Mouse (Mus musculus): ENCODE data around the gene Ifitm2. TPM values are rescaled to one million over a fixed set of nuclear protein-coding genes. Genes with fewer than 3 reads are reported as not detected.

The Ifitm2 gene
- 179 and 335 TPM in 2 replicates for polyA plus RNA-seq (2012; rRNA removed)

DNA sequence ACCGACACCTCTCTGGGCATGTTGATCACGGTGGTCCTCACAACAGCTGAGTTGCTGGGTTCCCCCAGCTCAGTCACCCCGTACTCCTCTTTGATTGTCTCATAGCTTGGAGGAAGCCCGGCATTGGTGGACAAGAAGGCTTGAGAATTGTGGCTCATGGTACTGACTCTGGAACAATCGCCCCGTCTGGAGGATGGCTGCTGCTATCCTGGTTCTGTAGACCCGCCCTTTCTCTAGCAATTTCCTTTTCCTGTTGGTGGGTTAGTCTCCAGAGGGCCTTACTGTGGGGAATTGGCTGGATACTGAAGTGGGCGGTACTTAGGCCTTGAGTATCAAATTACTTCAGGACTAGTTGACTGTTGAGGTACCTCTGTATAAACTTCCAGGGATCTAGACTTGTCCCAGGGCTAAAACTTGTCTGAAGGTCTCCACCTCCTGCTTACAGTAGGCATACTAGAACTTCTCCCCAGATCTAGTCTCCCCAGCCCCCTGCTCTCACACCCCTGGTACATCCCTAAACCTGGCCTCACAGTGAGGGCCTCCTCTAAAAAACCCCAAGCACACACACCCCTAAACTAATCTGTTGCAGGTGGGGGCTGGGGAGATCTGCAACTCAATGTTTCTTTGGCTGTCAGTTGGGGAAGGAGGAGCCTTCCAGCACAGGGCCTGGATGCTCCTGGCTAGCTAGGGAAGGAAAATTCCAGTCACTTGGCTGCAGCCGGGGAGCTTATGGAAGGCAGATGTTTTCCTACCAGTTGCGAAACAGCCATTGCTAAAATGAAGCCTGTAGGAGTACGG lies at the start of gene Ifitm2, which contains the start of gene Gm45717:
Ifitm2 (minus strand) TSS at position 230 of the 798 bp plus-strand sequence.
Gm45717 (minus strand) TSS at position 180 of the 798 bp plus-strand sequence.

DNA sequence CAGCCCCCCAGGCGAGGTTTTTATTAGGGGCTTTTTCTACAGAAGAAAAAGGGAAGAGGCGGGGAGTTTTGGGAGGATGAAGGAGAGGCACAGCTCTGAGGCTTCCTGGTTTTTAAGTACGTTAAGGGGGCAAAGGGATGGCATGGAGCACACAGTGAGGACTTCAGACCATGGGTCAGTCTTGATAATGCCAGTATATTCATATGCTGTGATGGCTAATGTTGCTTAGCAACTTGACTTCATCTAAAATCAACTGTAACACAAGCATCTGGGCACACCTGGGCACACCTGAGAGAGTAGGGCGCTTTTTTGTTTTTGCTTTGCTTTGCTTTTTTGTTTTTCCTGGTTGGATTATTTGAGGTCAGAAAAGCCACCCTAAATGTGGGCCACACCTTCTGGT lies 11.1 kb upstream of the Ifitm2 start, which contains the start of gene Ifitm1:
Ifitm1 (plus strand) TSS at position 301 of the 400 bp plus-strand sequence.

DNA sequence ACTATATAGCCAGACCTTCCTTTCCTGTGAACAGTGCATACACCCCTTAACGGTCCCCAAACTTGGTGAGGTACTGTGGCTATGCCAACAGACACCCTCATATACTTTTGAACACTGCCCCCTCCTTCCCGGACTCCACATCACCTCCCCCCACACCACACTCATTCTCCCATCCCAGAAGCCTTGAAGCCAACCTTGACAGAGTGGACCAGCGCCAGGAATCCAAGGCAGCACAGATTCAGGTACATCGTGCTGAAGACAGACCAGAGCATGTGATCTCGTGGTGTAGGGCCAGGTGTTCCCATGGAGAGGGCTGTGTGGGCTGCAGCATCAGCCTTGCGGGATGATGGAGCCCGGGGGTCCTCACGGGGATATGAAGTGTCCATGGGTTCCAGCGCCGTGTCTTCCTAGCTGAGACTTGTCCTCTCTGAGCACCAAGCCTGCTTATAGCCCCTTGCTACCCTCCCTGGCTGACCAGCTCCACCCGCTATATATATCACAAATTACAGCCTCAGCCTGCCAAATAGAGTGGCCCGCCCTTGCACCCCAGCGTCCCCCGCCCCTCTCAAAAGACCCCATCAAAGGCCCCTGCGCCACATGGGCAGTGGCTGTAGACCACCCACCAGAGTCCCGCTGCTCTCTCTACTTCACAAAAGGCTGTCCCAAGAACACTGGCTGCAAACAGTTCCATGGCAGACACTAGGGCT lies 5.8 kb downstream of the Ifitm2 start, which contains the start of gene Ifitm5:
Ifitm5 (minus strand) TSS at position 468 of the 707 bp plus-strand sequence.

DNA sequence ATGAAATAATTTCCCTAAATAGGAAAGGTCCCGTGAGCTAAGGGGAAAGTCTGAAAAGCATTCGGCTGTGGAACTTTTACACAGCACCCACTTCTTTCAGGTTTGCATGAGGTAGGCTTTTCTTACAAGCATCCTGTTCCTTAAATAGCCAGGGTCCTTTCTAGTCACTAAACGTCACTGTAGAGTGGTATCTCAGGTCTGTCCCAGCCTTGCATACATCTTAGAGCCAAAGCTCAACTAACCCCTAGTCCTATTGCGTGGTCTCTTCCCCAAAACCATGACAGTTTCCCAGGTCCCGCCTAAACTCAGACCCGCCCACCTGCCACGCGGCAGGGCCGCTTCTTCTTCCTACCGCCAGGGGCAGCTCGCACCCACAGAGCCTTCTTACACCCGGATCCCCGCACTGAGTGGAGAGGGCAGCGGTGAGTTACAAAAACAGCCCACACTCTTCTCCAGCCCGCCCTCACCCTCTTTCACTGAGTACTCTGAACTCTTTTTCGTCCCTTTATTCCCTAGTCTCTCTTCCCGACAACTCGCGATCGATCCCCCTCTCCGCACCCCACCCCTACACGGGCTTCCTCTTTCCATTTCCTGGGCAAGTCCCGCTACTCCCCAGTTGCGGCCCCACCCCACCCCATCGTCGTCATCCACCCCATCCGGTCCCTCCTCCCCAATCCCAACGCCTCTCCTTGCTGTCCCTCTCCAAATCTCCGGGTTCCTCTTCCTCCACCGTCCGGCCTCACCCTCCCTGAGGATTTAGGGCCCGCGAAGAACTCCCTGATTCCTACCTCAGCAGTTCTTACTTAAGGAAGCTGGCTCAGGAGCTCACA lies 14.3 kb downstream of the Ifitm2 start, which contains the start of gene Pgghg:
Pgghg (plus strand) TSS at position 170 of the 830 bp plus-strand sequence.

DNA sequence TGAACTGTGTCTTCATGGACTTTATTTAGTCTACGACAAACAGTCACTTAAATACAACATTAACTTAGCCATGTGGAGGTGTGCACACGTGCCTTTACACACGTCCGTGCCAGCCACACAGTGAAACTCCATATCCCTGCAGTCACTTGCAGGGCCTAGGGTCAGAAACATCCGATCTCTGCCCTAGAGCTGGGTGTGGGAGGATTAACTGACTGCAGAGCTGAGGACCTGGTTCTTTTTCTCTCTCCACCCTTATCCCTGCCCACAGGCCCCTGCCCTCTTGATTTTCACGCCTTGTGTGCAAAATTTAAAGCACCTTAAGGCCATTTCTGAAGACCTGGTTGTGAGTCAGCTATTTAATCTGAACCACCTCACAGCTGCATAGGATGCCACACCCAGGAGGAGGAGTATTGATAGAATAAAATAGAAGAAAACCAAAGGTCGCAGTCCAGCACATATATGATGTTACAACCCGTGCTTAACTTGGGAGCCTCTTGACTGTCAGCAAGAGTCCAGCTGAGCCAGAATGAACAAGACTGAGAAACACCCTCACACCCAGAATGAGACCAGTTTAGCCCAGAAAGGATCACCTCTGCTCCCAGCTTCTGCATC lies 35.3 kb downstream of the Ifitm2 start, which contains the start of gene Nlrp6:
Nlrp6 (plus strand) TSS at position 485 of the 612 bp plus-strand sequence.

Other genes with a start within 250 kb of the Ifitm2 start
- not detected in 2 replicates for gene Cyp2e1, start 192.2 kb downstream of the Ifitm2 start, polyA plus RNA-seq (2012; rRNA removed)
- gene Syce1, start 168.1 kb downstream of the Ifitm2 start, polyA plus RNA-seq (2012; rRNA removed) = 0.21 and 0.36 TPM in 2 replicates
- gene Zfp941, start 133.8 kb downstream of the Ifitm2 start, polyA plus RNA-seq (2012; rRNA removed) = 9.1 and 11.1 TPM in 2 replicates
- 0.07 and 0.84 TPM in 2 replicates for gene Urah, start 121.0 kb downstream of the Ifitm2 start, polyA plus RNA-seq (2012; rRNA removed)
- not detected in 2 replicates for gene Scgb1c1, start 110.4 kb downstream of the Ifitm2 start, polyA plus RNA-seq (2012; rRNA removed)
- gene Odf3, start 108.2 kb downstream of the Ifitm2 start, polyA plus RNA-seq (2012; rRNA removed) = 0.05 TPM in 2 replicates
- gene Gm45785, start 99.7 kb downstream of the Ifitm2 start, polyA plus RNA-seq (2012; rRNA removed) = 0.13 and 0.15 TPM in 2 replicates
- 88.7 and 90.0 TPM in 2 replicates for gene Ric8a, start 99.0 kb downstream of the Ifitm2 start, polyA plus RNA-seq (2012; rRNA removed)
- gene Bet1l, start 98.4 kb downstream of the Ifitm2 start, polyA plus RNA-seq (2012; rRNA removed) = 29.4 and 35.4 TPM in 2 replicates
- gene Psmd13, start 74.0 kb downstream of the Ifitm2 start, polyA plus RNA-seq (2012; rRNA removed) = 150 and 161 TPM in 2 replicates
- 38.9 and 39.2 TPM in 2 replicates for gene Sirt3, start 73.7 kb downstream of the Ifitm2 start, polyA plus RNA-seq (2012; rRNA removed)
- gene Cox8b, start 55.5 kb downstream of the Ifitm2 start, polyA plus RNA-seq (2012; rRNA removed) = 2.2 TPM in 1 of 2 replicates, not detected in the other
- gene Nlrp6, start 35.1 kb downstream of the Ifitm2 start, polyA plus RNA-seq (2012; rRNA removed) = 0.13 and 0.16 TPM in 2 replicates
- 15.1 and 20.9 TPM in 2 replicates for gene Pgghg, start 14.6 kb downstream of the Ifitm2 start, polyA plus RNA-seq (2012; rRNA removed)
- gene Ifitm5, start 5.7 kb downstream of the Ifitm2 start, polyA plus RNA-seq (2012; rRNA removed) = 4.6 and 9.5 TPM in 2 replicates
- not detected in 2 replicates for gene Gm45717, start 50 bp downstream of the Ifitm2 start, polyA plus RNA-seq (2012; rRNA removed)
- 32.8 and 55.0 TPM in 2 replicates for gene Ifitm1, start 11.2 kb upstream of the Ifitm2 start, polyA plus RNA-seq (2012; rRNA removed)
- 31.0 and 57.6 TPM in 2 replicates for gene Ifitm3, start 54.8 kb upstream of the Ifitm2 start, polyA plus RNA-seq (2012; rRNA removed)
- gene Ifitm6, start 61.9 kb upstream of the Ifitm2 start, polyA plus RNA-seq (2012; rRNA removed) = 0.86 and 1.2 TPM in 2 replicates
- gene Gm17387, start 73.1 kb upstream of the Ifitm2 start, polyA plus RNA-seq (2012; rRNA removed) = not detected in 2 replicates
- gene B4galnt4, start 105.1 kb upstream of the Ifitm2 start, polyA plus RNA-seq (2012; rRNA removed) = 154 and 158 TPM in 2 replicates
- gene Pkp3, start 122.2 kb upstream of the Ifitm2 start, polyA plus RNA-seq (2012; rRNA removed) = 0.28 and 4.0 TPM in 2 replicates
- 1.4 and 2.1 TPM in 2 replicates for gene Sigirr, start 144.6 kb upstream of the Ifitm2 start, polyA plus RNA-seq (2012; rRNA removed)
- gene Ano9, start 161.8 kb upstream of the Ifitm2 start, polyA plus RNA-seq (2012; rRNA removed) = 0.33 and 1.8 TPM in 2 replicates
- 49.2 and 50.0 TPM in 2 replicates for gene Ptdss2, start 166.4 kb upstream of the Ifitm2 start, polyA plus RNA-seq (2012; rRNA removed)
- gene Rnh1, start 216.9 kb upstream of the Ifitm2 start, polyA plus RNA-seq (2012; rRNA removed) = 49.4 and 54.4 TPM in 2 replicates
- 138 and 141 TPM in 2 replicates for gene Hras, start 238.0 kb upstream of the Ifitm2 start, polyA plus RNA-seq (2012; rRNA removed)
- gene Lrrc56, start 238.2 kb upstream of the Ifitm2 start, polyA plus RNA-seq (2012; rRNA removed) = 16.0 and 18.6 TPM in 2 replicates

Data from central nervous system, embryonic 14 days (tissue).